Mouse (Mus musculus) kidney, postnatal 14 days (tissue): ENCODE measurements around the gene Hspe1.

Source experiments
- DNase-seq: peaks from one replicate; pipeline ENCODE4 v3.0.0; 2022; ENCODE audit warnings: mixed read lengths

The Hspe1 gene

GRCm38 (mm10) chr1:55135846-55136245 lies 47.9 kb downstream of the Hspe1 start:
- no peak for DNase-seq
